Mouse (Mus musculus) E14TG2a.4 (cell line): Measurements from ENCODE around the gene Tnfrsf23.
"Not testable (repeated sequence)": the region's sequence is repeated elsewhere in the genome, so short reads cannot be mapped to it uniquely, and the experiment has no call there.

Experiments used
- H3K27me3 ChIP-seq: 2 replicates; pipeline ENCODE4 v1.6.1; 2014; ENCODE audit warnings: low read length, control low read depth; ENCODE audit not compliant: insufficient read depth
- H3K36me3 ChIP-seq: 2 replicates; pipeline ENCODE4 v1.6.1; 2014; ENCODE audit warnings: low read length, control low read depth; ENCODE audit not compliant: insufficient read depth
- H3K4me1 ChIP-seq: replicated peaks from 2 replicates; pipeline ENCODE4 v1.6.1; 2014; ENCODE audit warnings: low read depth, low read length, control low read depth
- H3K4me3 ChIP-seq: replicated peaks from 2 replicates; pipeline ENCODE4 v1.5.1; 2014; ENCODE audit warnings: mild to moderate bottlenecking, low read length
- H3K9me3 ChIP-seq: 2 replicates; pipeline ENCODE4 v1.6.1; 2014; ENCODE audit warnings: low read length, control low read depth
- CTCF ChIP-seq: conservative IDR thresholded peaks from 2 replicates; pipeline ENCODE4 v1.5.1; 2014; ENCODE audit warnings: low read length
- NANOG ChIP-seq: IDR thresholded peaks from 2 replicates; pipeline ENCODE4 v1.6.1; 2014; ENCODE audit warnings: borderline replicate concordance, low read length, mixed read lengths
- POU5F1 ChIP-seq: IDR thresholded peaks from 2 replicates; pipeline ENCODE4 v1.6.1; 2014; ENCODE audit warnings: low read length, borderline replicate concordance

The Tnfrsf23 gene

DNA sequence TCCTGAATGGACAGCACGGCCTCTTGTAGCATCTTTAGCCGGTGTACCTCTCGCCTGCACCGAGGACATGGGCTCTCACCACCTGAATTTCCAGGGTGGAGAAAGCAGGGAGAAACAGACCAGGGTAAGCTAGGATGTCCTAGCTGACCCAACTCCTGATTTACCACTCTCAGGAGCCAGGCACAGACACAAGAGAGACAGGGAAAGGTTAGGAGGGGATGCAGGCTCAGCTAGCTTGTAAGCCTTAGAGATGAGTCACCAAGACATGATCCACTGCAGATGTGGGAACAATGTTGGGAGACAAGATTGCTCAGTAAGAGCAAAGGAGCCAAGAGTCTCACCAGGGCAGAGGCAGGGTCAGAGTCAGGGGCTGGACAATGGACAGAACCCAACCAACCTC lies 6.2 kb upstream of the Tnfrsf23 start:
- H3K4me1 ChIP-seq, result 0 out of 2 replicates have a peak, but pooled peaks cover 2% of the 10 kb centered on the region
- no peak overlapping the region for H3K4me3 ChIP-seq
- H3K9me3 ChIP-seq, result no peaks in the 10 kb centered on the region
- H3K36me3 ChIP-seq, result no peaks in the 10 kb centered on the region
- peaks cover 65% of the 10 kb centered on the region for H3K27me3 ChIP-seq
- TF ChIP-seq CTCF, result no peak

GRCm38 (mm10) chr7:143691181-143691580 lies 5.5 kb upstream of the Tnfrsf23 start:
- no peaks in the 10 kb centered on the region for H3K36me3 ChIP-seq
- 0 out of 2 replicates have a peak, but pooled peaks cover 2% of the 10 kb centered on the region for H3K4me1 ChIP-seq
- H3K4me3 ChIP-seq, result no peak overlapping the region
- peaks cover 65% of the 10 kb centered on the region for H3K27me3 ChIP-seq
- TF ChIP-seq POU5F1 (no peak), NANOG (no peak), CTCF (no peak)
- H3K9me3 ChIP-seq, result no peaks in the 10 kb centered on the region

- H3K4me3 ChIP-seq, result no peak overlapping the region
- no peak for TF ChIP-seq CTCF
- no peak for TF ChIP-seq NANOG
- TF ChIP-seq POU5F1, result no peak
- H3K36me3 ChIP-seq, result no peaks in the 10 kb centered on the region
- H3K4me1 ChIP-seq, result peaks cover 5% of the 10 kb centered on the region; the same call in 1 of the 2 replicates
- no peaks in the 10 kb centered on the region for H3K9me3 ChIP-seq
- peaks cover 69% of the 10 kb centered on the region for H3K27me3 ChIP-seq
These were observed 4.3 kb upstream of the Tnfrsf23 start for GRCm38 (mm10) chr7:143689946-143690345.

DNA sequence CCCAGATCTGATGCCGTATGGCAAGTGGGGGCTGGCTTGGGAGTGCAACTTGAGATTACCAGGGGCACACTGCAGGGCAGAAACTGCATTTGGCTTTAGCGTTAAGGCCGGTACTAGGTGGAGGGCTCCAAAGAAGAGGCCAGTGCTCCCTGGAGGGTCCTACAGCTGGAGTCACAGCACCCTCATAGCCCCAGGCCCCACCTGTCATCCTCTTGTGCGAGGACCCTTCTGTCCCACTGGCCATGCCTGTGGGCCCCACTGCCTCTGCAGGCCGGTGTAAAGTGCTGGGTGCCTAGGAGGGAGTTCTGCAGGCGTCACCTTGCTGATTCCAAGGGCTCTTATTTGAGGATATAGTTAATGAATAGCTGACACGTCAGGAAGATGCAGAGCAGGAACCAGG lies 3.8 kb upstream of the Tnfrsf23 start:
- Histone ChIP-seq H3K4me1 (peaks cover 5% of the 10 kb centered on the region; the same call in 1 of the 2 replicates), H3K4me3 (no peak overlapping the region), H3K27me3 (peaks cover 65% of the 10 kb centered on the region), H3K36me3 (no peaks in the 10 kb centered on the region), H3K9me3 (no peaks in the 10 kb centered on the region)
- TF ChIP-seq CTCF, result no peak
- TF ChIP-seq POU5F1, result no peak
- TF ChIP-seq NANOG, result no peak

DNA sequence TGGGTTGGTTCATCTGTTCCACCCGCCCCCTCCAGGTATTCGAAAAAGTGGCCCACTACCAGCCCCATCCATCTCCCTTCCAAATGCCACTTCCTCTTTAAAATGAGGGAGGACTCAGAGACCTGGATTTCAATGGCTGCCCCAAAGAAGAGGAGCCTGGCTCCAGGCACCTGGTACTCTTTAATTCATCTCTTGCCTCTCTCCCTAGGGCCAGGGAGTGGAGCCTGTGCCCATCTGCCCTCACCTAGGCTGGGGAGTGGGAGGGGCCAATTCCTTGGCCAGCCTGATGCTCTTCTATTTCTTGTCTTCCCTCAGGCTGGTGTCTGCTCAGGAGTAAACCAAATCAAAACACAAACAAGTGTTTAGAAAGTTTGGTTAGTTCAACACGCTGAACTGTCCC lies 1.0 kb upstream of the Tnfrsf23 start:
- not testable (repeated sequence) for H3K9me3 ChIP-seq, H3K36me3 ChIP-seq, H3K4me1 ChIP-seq, H3K4me3 ChIP-seq
- H3K27me3 ChIP-seq, result peaks cover 48% of the 10 kb centered on the region

DNA sequence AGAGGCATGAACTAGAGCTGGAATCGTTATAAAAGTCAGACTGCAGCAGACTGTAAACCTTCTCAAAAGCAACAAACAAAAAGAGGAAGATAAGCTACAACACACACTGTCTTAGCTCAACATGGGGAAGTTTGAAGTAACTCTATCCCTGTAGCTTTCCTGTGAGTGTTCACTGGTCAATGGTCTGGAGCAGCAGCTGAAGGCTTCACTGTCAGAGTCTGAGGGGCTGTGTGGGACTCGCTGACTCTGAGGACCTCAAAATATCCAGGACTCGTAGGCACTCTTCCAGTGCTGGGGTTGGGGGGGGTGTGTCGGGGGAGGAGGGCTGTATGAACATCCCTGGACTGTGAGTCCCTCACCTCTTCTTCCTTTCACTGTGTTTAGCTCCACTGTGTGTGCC lies 519 bp upstream of the Tnfrsf23 start:
- not testable (repeated sequence) for H3K9me3 ChIP-seq, H3K4me3 ChIP-seq, H3K4me1 ChIP-seq, H3K36me3 ChIP-seq
- peaks cover 49% of the 10 kb centered on the region for H3K27me3 ChIP-seq

- not testable (repeated sequence) for H3K4me1 ChIP-seq, H3K36me3 ChIP-seq, H3K9me3 ChIP-seq, H3K4me3 ChIP-seq
- H3K27me3 ChIP-seq, result peaks cover 38% of the 10 kb centered on the region
These were observed 1.1 kb downstream of the Tnfrsf23 start for GRCm38 (mm10) chr7:143684569-143684968.

GRCm38 (mm10) chr7:143681566-143681965 lies 4.1 kb downstream of the Tnfrsf23 start:
- Histone ChIP-seq H3K36me3 (no peaks in the 10 kb centered on the region), H3K4me1 (peaks cover 3% of the 10 kb centered on the region; the same call in 1 of the 2 replicates), H3K4me3 (no peak overlapping the region), H3K9me3 (peaks cover 10% of the 10 kb centered on the region), H3K27me3 (peaks cover 16% of the 10 kb centered on the region; the same call in 1 of the 2 replicates)
- TF ChIP-seq CTCF (no peak), NANOG (no peak), POU5F1 (no peak)

GRCm38 (mm10) chr7:143680836-143681235 lies 4.8 kb downstream of the Tnfrsf23 start:
- not testable (repeated sequence) for H3K4me3 ChIP-seq, H3K36me3 ChIP-seq, H3K4me1 ChIP-seq
- H3K27me3 ChIP-seq, result peaks cover 16% of the 10 kb centered on the region; the same call in 1 of the 2 replicates
- peaks cover 10% of the 10 kb centered on the region for H3K9me3 ChIP-seq

DNA sequence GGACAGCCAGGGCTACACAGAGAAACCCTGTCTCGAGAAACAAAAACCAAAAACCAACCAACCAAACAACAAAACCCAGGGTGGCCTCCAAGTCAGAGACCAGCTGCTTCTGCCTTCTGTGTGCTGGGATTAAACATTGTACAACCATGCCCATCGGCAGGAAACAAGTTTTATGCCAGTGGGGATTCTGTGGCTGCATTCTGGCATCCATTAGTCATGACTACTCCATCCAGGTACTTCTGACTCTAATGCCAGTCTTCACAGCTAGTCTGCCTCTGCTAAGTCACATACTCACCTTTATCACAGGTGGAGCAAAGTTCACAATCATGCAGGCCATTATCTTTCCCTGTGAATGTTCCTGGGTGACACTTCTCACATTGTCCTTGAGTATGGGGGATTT lies 6.0 kb downstream of the Tnfrsf23 start:
- Histone ChIP-seq H3K27me3 (peaks cover 11% of the 10 kb centered on the region; the same call in 1 of the 2 replicates), H3K9me3 (peaks cover 10% of the 10 kb centered on the region)
- H3K4me3 ChIP-seq, H3K4me1 ChIP-seq, H3K36me3 ChIP-seq: not testable (repeated sequence)
